Comparison of ENCODE assay signal across 9 mouse cellular contexts in the genomic region with DNA sequence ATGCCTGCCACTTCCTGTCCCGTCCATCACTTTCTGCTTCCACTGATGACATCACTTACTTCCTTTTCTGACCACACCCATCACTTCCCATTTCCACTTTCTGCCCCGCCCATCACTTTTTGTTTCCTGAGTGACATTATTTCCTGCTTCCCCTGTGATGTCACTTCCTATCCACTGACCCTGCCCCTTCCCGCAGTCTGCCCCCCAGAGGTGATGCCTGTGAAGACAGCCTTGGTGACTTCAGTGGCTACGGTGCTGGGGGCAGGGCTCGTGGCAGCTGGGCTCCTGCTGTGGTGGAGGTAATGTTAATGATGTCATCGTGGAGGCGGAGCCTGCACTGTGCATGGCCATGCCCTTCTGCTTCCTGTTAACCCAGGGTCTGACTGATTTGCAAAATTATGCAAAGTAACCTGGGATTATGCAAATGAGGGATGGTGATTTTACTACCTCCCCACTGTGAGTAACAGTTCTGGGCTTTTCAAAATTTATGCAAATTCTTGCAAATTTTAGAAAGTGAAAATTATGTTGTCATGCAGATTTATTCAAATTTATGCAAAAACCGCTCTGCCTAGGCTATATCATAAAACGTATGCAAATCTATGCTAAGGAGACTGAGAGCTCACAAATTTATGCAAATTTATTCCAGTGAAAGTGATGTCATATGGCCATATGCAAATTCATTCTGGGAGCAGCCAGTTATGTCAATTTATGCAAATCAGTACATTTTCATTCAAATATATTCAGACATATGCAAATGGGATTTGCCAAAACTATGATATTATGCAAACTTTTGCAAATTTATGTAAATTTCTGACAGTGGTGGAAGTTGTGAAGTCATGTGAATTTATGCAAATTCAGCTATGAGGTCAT. TPM values are rescaled to one million over a fixed set of nuclear protein-coding genes. Genes with fewer than 3 reads are reported as not detected.
A peak's percentile ranks its signal among the peaks of the same experiment; 100 is the strongest.
DNase-seq lines count a peak whose midpoint lies in the region; ATAC-seq and TF ChIP-seq lines count a peak whose summit lies in the region.
"Had no signal": no experiment of that assay in that cellular context is flagged by ENCODE, and none has a peak within 500 bp of the region (broad histone marks: within the 10 kb centered on the region; RNA-seq: fewer than 3 reads in every experiment).

No protein-coding gene starts in this region.

- WGBS in stomach, postnatal 0 days = 96% methylated on average over 9 of the region's 9 CpGs

- no peak overlapping the region for H3K27ac ChIP-seq in stomach, postnatal 0 days (replicated peaks)

- TF ChIP-seq EP300 in stomach, postnatal 0 days (optimal IDR thresholded peaks at IDR 0.05) = no peak

- no peak overlapping the region for H3K9ac ChIP-seq in stomach, postnatal 0 days (ENCODE audit: low read length)

- H3K36me3 ChIP-seq in splenic B cell, adult 2 months (ENCODE audit: control insufficient read depth, insufficient read depth, low read length, poor library complexity, severe bottlenecking) = no peaks in the 10 kb centered on the region
- H3K36me3 ChIP-seq in stomach, postnatal 0 days (ENCODE audit: control insufficient read depth, insufficient read depth, low read length) = no peaks in the 10 kb centered on the region

- no peaks in the 10 kb centered on the region for H3K4me1 ChIP-seq in stomach, postnatal 0 days (replicated peaks; ENCODE audit: control insufficient read depth, insufficient read depth)

- H3K9me3 ChIP-seq in stomach, postnatal 0 days (ENCODE audit: control insufficient read depth, low read length) = peaks cover 23% of the 10 kb centered on the region

- peak; percentile 3; the same call in 1 of the 2 replicates for ATAC-seq in megakaryocyte progenitor cell, adult 5-6 weeks (replicated peaks; ENCODE audit: poor library complexity)
- no peak for ATAC-seq in stomach, postnatal 0 days (ENCODE audit: low FRiP score, low TSS enrichment)

- H3K4me3 ChIP-seq in stomach, postnatal 0 days (ENCODE audit: low read depth, low read length) = no peak overlapping the region

- peak; percentile 2 for DNase-seq in embryo, embryonic 11 days
- no peak for DNase-seq in embryo, embryonic 9.5 days (ENCODE audit: extremely low spot score)
- peak; percentile 4 for DNase-seq in thymus, postnatal 0 days (ENCODE audit: low spot score)
- no peak for DNase-seq in thymus, postnatal 25 days
- DNase-seq in splenic B cell, adult 2 months (ENCODE audit: low read depth, low spot score) = peak; percentile 87
- DNase-seq in stomach, postnatal 0 days (ENCODE audit: low spot score) = no peak
- no peak for DNase-seq in heart, postnatal 36 days

- no peak overlapping the region for H3K4me2 ChIP-seq in stomach, postnatal 0 days (replicated peaks; ENCODE audit: low read depth)

- H3K27me3 ChIP-seq in splenic B cell, adult 2 months (ENCODE audit: control insufficient read depth, insufficient read depth, low read length, poor library complexity, severe bottlenecking) = no peaks in the 10 kb centered on the region
- H3K27me3 ChIP-seq in stomach, postnatal 0 days (ENCODE audit: control insufficient read depth, insufficient read depth, low read length) = no peaks in the 10 kb centered on the region

- TF ChIP-seq CTCF in stomach, postnatal 0 days (IDR thresholded peaks at IDR 0.05; ENCODE audit: low read depth) = no peak; the same call in 1 of the 2 replicates

- intact Hi-C loops in heart, postnatal 36 days (cut with DNase I) = no loop called here

RNA-seq across cellular contexts. Expression of a gene that starts 5.9 kb away (rescaled TPM):
- polyA plus RNA-seq in thymus, postnatal 0 days (2015; fragmentation: Nextera tagmentation; extraction: Ambion mirVana) = 6.5 and 8.5 TPM in 2 replicates
- 8.1 and 9.0 TPM in 2 replicates for total RNA-seq in megakaryocyte progenitor cell, adult 5-6 weeks (2015)
- total RNA-seq in megakaryocyte progenitor cell, adult 5-6 weeks (2017) = 28.2 and 48.3 TPM in 2 replicates
- 2.7 and 3.9 TPM in 2 replicates for polyA plus RNA-seq in stomach, postnatal 0 days (2015; fragmentation: Nextera tagmentation; extraction: Ambion mirVana)
- 1 to 10 TPM; 4.2 to 4.8 TPM for total RNA-seq in heart, postnatal 36 days (2021)

RNA-seq across cellular contexts. Expression of a gene that starts 29.3 kb away (rescaled TPM):
- polyA plus RNA-seq in thymus, postnatal 0 days (2015; fragmentation: Nextera tagmentation; extraction: Ambion mirVana) = not detected in 2 replicates
- total RNA-seq in megakaryocyte progenitor cell, adult 5-6 weeks (2015) = not detected in 2 replicates
- total RNA-seq in megakaryocyte progenitor cell, adult 5-6 weeks (2017) = not detected in 2 replicates
- 0.02 TPM in 1 of 2 replicates, not detected in the other for polyA plus RNA-seq in stomach, postnatal 0 days (2015; fragmentation: Nextera tagmentation; extraction: Ambion mirVana)
- total RNA-seq in heart, postnatal 36 days (2021) = not detected
- polyA plus RNA-seq: liver, embryonic 16.5 days had no signal

RNA-seq across cellular contexts. Expression of a gene that starts 49.1 kb away (rescaled TPM):
- not detected in 2 replicates for polyA plus RNA-seq in thymus, postnatal 0 days (2015; fragmentation: Nextera tagmentation; extraction: Ambion mirVana)
- total RNA-seq in megakaryocyte progenitor cell, adult 5-6 weeks (2015) = not detected in 2 replicates
- not detected in 2 replicates for total RNA-seq in megakaryocyte progenitor cell, adult 5-6 weeks (2017)
- not detected in 2 replicates for polyA plus RNA-seq in stomach, postnatal 0 days (2015; fragmentation: Nextera tagmentation; extraction: Ambion mirVana)
- not detected for total RNA-seq in heart, postnatal 36 days (2021)
- polyA plus RNA-seq: liver, embryonic 16.5 days had no signal

Comparison
In these comparisons a context has a peak if more than half of its experiments do, and no peak if none do; other contexts are left out.
1. DNase-seq: peak in embryo, embryonic 11 days (single experiment), thymus, postnatal 0 days (single experiment) and splenic B cell, adult 2 months (single experiment); none in embryo, embryonic 9.5 days (single experiment), thymus, postnatal 25 days (single experiment), stomach, postnatal 0 days (single experiment) and heart, postnatal 36 days (0 of 2).